ENCODE assay signal across 28 mouse cellular contexts in genomic region chr15:99138389-99138788, GRCm38 (mm10). TPM values are rescaled to one million over a fixed set of nuclear protein-coding genes. Genes with fewer than 3 reads are reported as not detected.
DNase-seq lines count a peak whose midpoint lies in the region; ATAC-seq and TF ChIP-seq lines count a peak whose summit lies in the region.
"Had no signal": no experiment of that assay in that cellular context is flagged by ENCODE, and none has a peak within 500 bp of the region (broad histone marks: within the 10 kb centered on the region; RNA-seq: fewer than 3 reads in every experiment).

No protein-coding gene starts in this region.

- no peak overlapping the region for H3K4me3 ChIP-seq in intestine, embryonic 14.5 days (ENCODE audit: low read depth, low read length)
- no peak overlapping the region for H3K4me3 ChIP-seq in intestine, postnatal 0 days (ENCODE audit: low read depth, low read length)
- no peak overlapping the region for H3K4me3 ChIP-seq in MEL (ENCODE audit: control insufficient read depth in 1 of 2, insufficient read depth in 1 of 2, low read depth in 2 of 2, low read length in 2 of 2)
- no peak overlapping the region for H3K4me3 ChIP-seq in liver, embryonic 13.5 days (replicated peaks)
- H3K4me3 ChIP-seq: embryonic facial prominence, embryonic 13.5 days; erythroblast, embryonic 14.5 days; forebrain, embryonic 12.5 days; gastrocnemius, adult 2 months; layer of hippocampus, adult 2 months; limb, embryonic 13.5 days; megakaryocyte, embryonic 14.5 days; midbrain, embryonic 15.5 days; myocyte; neural tube, embryonic 13.5 days had no signal

- no peaks in the 10 kb centered on the region; the same call in 1 of the 2 replicates for H3K9me3 ChIP-seq in intestine, embryonic 14.5 days (ENCODE audit: control insufficient read depth, low read length)
- H3K9me3 ChIP-seq in intestine, postnatal 0 days (ENCODE audit: control insufficient read depth) = no peaks in the 10 kb centered on the region
- no peaks in the 10 kb centered on the region for H3K9me3 ChIP-seq in MEL (replicated peaks; ENCODE audit: insufficient read depth, low read length)
- no peaks in the 10 kb centered on the region for H3K9me3 ChIP-seq in liver, embryonic 13.5 days (replicated peaks)
- H3K9me3 ChIP-seq: embryonic facial prominence, embryonic 13.5 days; midbrain, embryonic 15.5 days; neural tube, embryonic 13.5 days had no signal

- H3K27ac ChIP-seq in intestine, embryonic 14.5 days (ENCODE audit: low read depth) = peak overlapping the region; percentile 27; the same call in 1 of the 2 replicates
- no peak overlapping the region for H3K27ac ChIP-seq in intestine, postnatal 0 days (ENCODE audit: low read depth, low read length)
- H3K27ac ChIP-seq in MEL (ENCODE audit: control insufficient read depth, low read depth, low read length) = no peak overlapping the region
- peak overlapping the region; percentile 66 for H3K27ac ChIP-seq in liver, embryonic 13.5 days
- H3K27ac ChIP-seq: embryonic facial prominence, embryonic 13.5 days; forebrain, embryonic 12.5 days; gastrocnemius, adult 2 months; layer of hippocampus, adult 2 months; limb, embryonic 13.5 days; midbrain, embryonic 15.5 days; neural tube, embryonic 13.5 days had no signal

- no peak for TF ChIP-seq POLR2A in MEL (IDR thresholded peaks at IDR 0.05; ENCODE audit: control insufficient read depth in 1 of 2, insufficient read depth in 1 of 2, low read depth in 1 of 2, low read length in 2 of 2, poor library complexity in 1 of 2)

- no peak overlapping the region for H3K4me2 ChIP-seq in intestine, embryonic 14.5 days (ENCODE audit: low read length)
- H3K4me2 ChIP-seq in intestine, postnatal 0 days (replicated peaks; ENCODE audit: low read depth) = no peak overlapping the region
- peak overlapping the region; percentile 30 for H3K4me2 ChIP-seq in liver, embryonic 13.5 days
- H3K4me2 ChIP-seq: embryonic facial prominence, embryonic 13.5 days; forebrain, embryonic 12.5 days; limb, embryonic 13.5 days; lung, embryonic 14.5 days; midbrain, embryonic 15.5 days; neural tube, embryonic 13.5 days had no signal

- no peaks in the 10 kb centered on the region for H3K79me2 ChIP-seq in MEL (ENCODE audit: control insufficient read depth, insufficient read depth, low read length, poor library complexity)

- peaks cover 6% of the 10 kb centered on the region; the same call in 1 of the 2 replicates for H3K36me3 ChIP-seq in intestine, embryonic 14.5 days (ENCODE audit: control insufficient read depth, insufficient read depth, low read length)
- H3K36me3 ChIP-seq in intestine, postnatal 0 days (ENCODE audit: control insufficient read depth, insufficient read depth) = 0 out of 2 replicates have a peak, but pooled peaks cover 4% of the 10 kb centered on the region
- no peaks in the 10 kb centered on the region; a peak in 1 of 4 replicates for H3K36me3 ChIP-seq in MEL (ENCODE audit: control insufficient read depth in 1 of 2, insufficient read depth in 2 of 2, low read length in 2 of 2)
- peaks cover 15% of the 10 kb centered on the region for H3K36me3 ChIP-seq in liver, embryonic 13.5 days
- H3K36me3 ChIP-seq: midbrain, embryonic 15.5 days had no signal

- H3K27me3 ChIP-seq in intestine, embryonic 14.5 days (replicated peaks; ENCODE audit: control insufficient read depth, insufficient read depth, low read length) = no peaks in the 10 kb centered on the region
- H3K27me3 ChIP-seq in intestine, postnatal 0 days (replicated peaks; ENCODE audit: control insufficient read depth, insufficient read depth, low read length) = no peaks in the 10 kb centered on the region
- H3K27me3 ChIP-seq in MEL (ENCODE audit: control insufficient read depth in 1 of 2, insufficient read depth in 2 of 2, low read length in 2 of 2) = no peaks in the 10 kb centered on the region; a peak in 2 of 4 replicates
- H3K27me3 ChIP-seq in liver, embryonic 13.5 days = no peaks in the 10 kb centered on the region
- H3K27me3 ChIP-seq: embryonic facial prominence, embryonic 13.5 days; forebrain, embryonic 12.5 days; limb, embryonic 13.5 days; megakaryocyte, embryonic 14.5 days; midbrain, embryonic 15.5 days; neural tube, embryonic 13.5 days had no signal

- no peaks in the 10 kb centered on the region; the same call in 1 of the 2 replicates for H3K4me1 ChIP-seq in intestine, embryonic 14.5 days (replicated peaks; ENCODE audit: control insufficient read depth, insufficient read depth, low read length)
- no peaks in the 10 kb centered on the region for H3K4me1 ChIP-seq in intestine, postnatal 0 days (replicated peaks; ENCODE audit: control insufficient read depth, insufficient read depth, low read length)
- no peaks in the 10 kb centered on the region for H3K4me1 ChIP-seq in MEL (ENCODE audit: control insufficient read depth in 1 of 2, insufficient read depth in 2 of 2, low read length in 2 of 2)
- peaks cover 26% of the 10 kb centered on the region for H3K4me1 ChIP-seq in liver, embryonic 13.5 days (replicated peaks)
- H3K4me1 ChIP-seq: limb, embryonic 13.5 days had no signal

- 83% methylated on average over 5 of the region's 5 CpGs for WGBS in intestine, embryonic 14.5 days
- WGBS in intestine, postnatal 0 days = 83% methylated on average over 5 of the region's 5 CpGs
- WGBS in liver, embryonic 13.5 days (ENCODE audit: insufficient replicate concordance) = 27% methylated on average over 5 of the region's 5 CpGs

- intact Hi-C loops in gastrocnemius, postnatal 36 days (cut with DNase I) = no loop called here

- ATAC-seq in intestine, embryonic 14.5 days (replicated peaks; ENCODE audit: low FRiP score, low TSS enrichment, low read depth) = no peak
- no peak for ATAC-seq in intestine, postnatal 0 days
- peak; percentile 91 for ATAC-seq in liver, embryonic 13.5 days (ENCODE audit: low read depth)
- ATAC-seq: midbrain, embryonic 15.5 days had no signal

- DNase-seq in intestine, embryonic 14.5 days (ENCODE audit: low spot score) = no peak
- DNase-seq in MEL (ENCODE audit: low read depth, low spot score) = peak; percentile 32
- DNase-seq in MEL-GATA-1-ER (ENCODE audit: extremely low read depth, low read depth) = peak; percentile 52
- peak; percentile 57 for DNase-seq in liver, embryonic 13.5 days
- DNase-seq in gastrocnemius, postnatal 36 days = no peak
- DNase-seq in lung, postnatal 4 days = no peak
- DNase-seq: adrenal gland, postnatal 10 days; cerebellum, adult 8-10 months; cerebellum, postnatal 36 days; embryo, embryonic 11 days; gastrocnemius, adult 2 months; kidney, adult 8-10 months; kidney, postnatal 10 days; layer of hippocampus, postnatal 36 days; lung, embryonic 14.5 days had no signal

- no peak for TF ChIP-seq RAD21 in MEL (IDR thresholded peaks at IDR 0.05; ENCODE audit: low read depth, low read length)

- no peak for TF ChIP-seq EP300 in MEL (IDR thresholded peaks at IDR 0.05; ENCODE audit: low read depth in 1 of 2, low read length in 2 of 2)

- TF ChIP-seq CTCF in intestine, postnatal 0 days (IDR thresholded peaks at IDR 0.05; ENCODE audit: low read depth) = no peak
- TF ChIP-seq CTCF in MEL (IDR thresholded peaks at IDR 0.05 in 2 of 3, conservative IDR thresholded peaks at IDR 0.05 in 1 of 3; ENCODE audit: control insufficient read depth in 1 of 3, insufficient read depth in 1 of 3, low read depth in 2 of 3, low read length in 3 of 3, poor library complexity in 1 of 3, severe bottlenecking in 1 of 3) = peak in 1 of 3 experiments; percentile 3; a peak in 1 of 6 replicates

- no peak overlapping the region for H3K9ac ChIP-seq in intestine, embryonic 14.5 days (ENCODE audit: low read length)
- H3K9ac ChIP-seq in intestine, postnatal 0 days (ENCODE audit: low read depth, low read length) = no peak overlapping the region
- no peak overlapping the region for H3K9ac ChIP-seq in MEL (ENCODE audit: control insufficient read depth, low read depth, low read length, poor library complexity, severe bottlenecking)
- peak overlapping the region; percentile 41 for H3K9ac ChIP-seq in liver, embryonic 13.5 days
- H3K9ac ChIP-seq: forebrain, embryonic 12.5 days; limb, embryonic 13.5 days; lung, embryonic 14.5 days; midbrain, embryonic 15.5 days; neural tube, embryonic 13.5 days had no signal

TF ChIP-seq in MEL, 35 proteins besides CTCF, POLR2A, EP300 and RAD21:
- TF ChIP-seq TAL1 (IDR thresholded peaks at IDR 0.05; ENCODE audit: low read length) = peak; percentile 19; the same call in 1 of the 2 replicates
- TF ChIP-seq USF2 (IDR thresholded peaks at IDR 0.05; ENCODE audit: borderline replicate concordance in 1 of 2, insufficient read depth in 1 of 2, low read depth in 1 of 2, low read length in 2 of 2) = no peak
- no peak for TF ChIP-seq NELFE (IDR thresholded peaks at IDR 0.05; ENCODE audit: low read depth, low read length)
- TF ChIP-seq TCF12 (IDR thresholded peaks at IDR 0.05; ENCODE audit: low read depth, low read length) = peak; percentile 17; the same call in 1 of the 2 replicates

RNA-seq across cellular contexts. Expression of gene Spats2, which starts 12.7 kb away (rescaled TPM):
- 38.4 and 41.4 TPM in 2 replicates for polyA plus RNA-seq in intestine, embryonic 14.5 days (2014; fragmentation: Nextera tagmentation; extraction: Ambion mirVana)
- 14.3 and 16.0 TPM in 2 replicates for polyA plus RNA-seq in intestine, postnatal 0 days (2015; fragmentation: Nextera tagmentation; extraction: Ambion mirVana)
- 8.2 and 12.0 TPM in 2 replicates for total RNA-seq in MEL (2012; rRNA removed)
- 10 to 100 TPM in 1 of 2 experiments, not detected in 1; 24.5 TPM for polyA plus RNA-seq in MEL (2012; ENCODE audit: insufficient read depth in 1 of 2, insufficient read length in 2 of 2, low read depth in 1 of 2, low replicate concordance in 2 of 2, missing spikeins in 1 of 2)
- 11.5 and 14.4 TPM in 2 replicates for polyA plus RNA-seq in liver, embryonic 13.5 days (2015; fragmentation: Nextera tagmentation; extraction: Ambion mirVana)
- 1 to 10 TPM; 3.8 to 3.9 TPM for total RNA-seq in gastrocnemius, postnatal 36 days (2021)

RNA-seq across cellular contexts. Expression of gene Dnajc22, which starts 45.4 kb away (rescaled TPM):
- 16.3 and 20.2 TPM in 2 replicates for polyA plus RNA-seq in intestine, embryonic 14.5 days (2014; fragmentation: Nextera tagmentation; extraction: Ambion mirVana)
- 52.9 and 55.7 TPM in 2 replicates for polyA plus RNA-seq in intestine, postnatal 0 days (2015; fragmentation: Nextera tagmentation; extraction: Ambion mirVana)
- total RNA-seq in MEL (2012; rRNA removed) = 3.2 TPM in 2 replicates
- 1 to 10 TPM in 1 of 2 experiments, not detected in 1; 5.3 TPM for polyA plus RNA-seq in MEL (2012; ENCODE audit: insufficient read depth in 1 of 2, insufficient read length in 2 of 2, low read depth in 1 of 2, low replicate concordance in 2 of 2, missing spikeins in 1 of 2)
- polyA plus RNA-seq in liver, embryonic 13.5 days (2015; fragmentation: Nextera tagmentation; extraction: Ambion mirVana) = 14.6 and 16.9 TPM in 2 replicates
- under 1 TPM in 1 of 2 experiments, not detected in 1; 0.27 TPM for total RNA-seq in gastrocnemius, postnatal 36 days (2021)
- total RNA-seq: gastrocnemius, adult 2 months; left cerebral cortex, postnatal 14 days had no signal

RNA-seq across cellular contexts. Expression of gene C1ql4, which starts 50.8 kb away (rescaled TPM):
- 0.16 TPM in 1 of 2 replicates, not detected in the other for polyA plus RNA-seq in intestine, embryonic 14.5 days (2014; fragmentation: Nextera tagmentation; extraction: Ambion mirVana)
- 0.10 and 0.17 TPM in 2 replicates for polyA plus RNA-seq in intestine, postnatal 0 days (2015; fragmentation: Nextera tagmentation; extraction: Ambion mirVana)
- 0.15 TPM in 1 of 2 replicates, not detected in the other for total RNA-seq in MEL (2012; rRNA removed)
- under 1 TPM in 1 of 2 experiments, not detected in 1; 0.08 TPM for polyA plus RNA-seq in MEL (2012; ENCODE audit: insufficient read depth in 1 of 2, insufficient read length in 2 of 2, low read depth in 1 of 2, low replicate concordance in 2 of 2, missing spikeins in 1 of 2)
- not detected in 2 replicates for polyA plus RNA-seq in liver, embryonic 13.5 days (2015; fragmentation: Nextera tagmentation; extraction: Ambion mirVana)
- not detected for total RNA-seq in gastrocnemius, postnatal 36 days (2021)
- total RNA-seq: gastrocnemius, adult 2 months; layer of hippocampus, adult 2 months; left cerebral cortex, postnatal 14 days had no signal
- polyA plus RNA-seq: erythroblast, embryonic 14.5 days; limb, embryonic 13.5 days; lung, embryonic 14.5 days; stomach, embryonic 16.5 days; urinary bladder, adult 2 months had no signal

Comparison
In these comparisons a context has a peak if more than half of its experiments do, and no peak if none do; other contexts are left out.
1. H3K27ac ChIP-seq: peak in intestine, embryonic 14.5 days (single experiment) and liver, embryonic 13.5 days (single experiment); none in intestine, postnatal 0 days (single experiment) and MEL (single experiment).
2. DNase-seq: peak in MEL (single experiment), MEL-GATA-1-ER (single experiment) and liver, embryonic 13.5 days (single experiment); none in intestine, embryonic 14.5 days (single experiment), gastrocnemius, postnatal 36 days (0 of 2) and lung, postnatal 4 days (0 of 2).